Mouse (Mus musculus) stomach, postnatal 0 days (tissue): ENCODE data around the gene Smim24.

Source experiments
- CTCF ChIP-seq: IDR thresholded peaks from 2 replicates; pipeline ENCODE4 v1.5.1; 2016; ENCODE audit warnings: antibody characterized with exemption, low read depth, mild to moderate bottlenecking, moderate library complexity
- EP300 ChIP-seq: optimal IDR thresholded peaks from 2 replicates; pipeline ENCODE3; 2016; ENCODE audit warnings: antibody characterized with exemption

- TF ChIP-seq EP300 = no peak
- TF ChIP-seq CTCF = no peak
These were observed 3.0 kb downstream of the Smim24 start for GRCm38 (mm10) chr10:81395865-81396264.
